Mouse (Mus musculus) heart, embryonic 10.5 days (tissue): Measurements from ENCODE around the gene Adamts13. TPM values are rescaled to one million over a fixed set of nuclear protein-coding genes. Genes with fewer than 3 reads are reported as not detected.

Experiments
- DNase-seq: peaks from one replicate; pipeline ENCODE4 v3.0.0-alpha.2; 2017; ENCODE audit warnings: low spot score
- H3K27ac ChIP-seq: fragments of 300-500 bp; sonication (generic); 2 replicates; pipeline ENCODE4 v1.5.1; 2016; ENCODE audit warnings: mild to moderate bottlenecking
- H3K27me3 ChIP-seq: fragments of 300-500 bp; sonication (generic); 2 replicates; pipeline ENCODE4 v1.6.1; 2016; ENCODE audit warnings: mild to moderate bottlenecking; ENCODE audit not compliant: poor library complexity, insufficient read depth, severe bottlenecking
- H3K36me3 ChIP-seq: fragments of 300-500 bp; sonication (generic); 2 replicates; pipeline ENCODE4 v1.6.1; 2016; ENCODE audit warnings: mild to moderate bottlenecking, moderate library complexity
- H3K4me1 ChIP-seq: fragments of 300-500 bp; sonication (generic); 2 replicates; pipeline ENCODE4 v1.6.1; 2016; ENCODE audit warnings: mild to moderate bottlenecking
- H3K4me3 ChIP-seq: fragments of 300-500 bp; sonication (generic); 2 replicates; pipeline ENCODE4 v1.5.1; 2016; ENCODE audit warnings: mild to moderate bottlenecking, moderate library complexity
- H3K9me3 ChIP-seq: fragments of 300-500 bp; sonication (generic); 2 replicates; pipeline ENCODE4 v1.6.1; 2016; ENCODE audit warnings: mild to moderate bottlenecking, moderate library complexity
- WGBS: fragments of 180-500 bp; shearing (Covaris S2); methylation state at CpG from one replicate; pipeline ENCODE4 v1.1.7; 2016; 5-methylcytosine and 5-hydroxymethylcytosine counted together
- polyA plus RNA-seq: library from polyadenylated mRNA; unstranded; fragments of >200 nt; fragmentation: Nextera tagmentation; extraction: Ambion mirVana; gene quantifications from 2 replicates; pipeline ENCODE4 v1.2.1, GENCODE M21; 2016

The Adamts13 gene
- polyA plus RNA-seq, 1 experiment from 2014 or later = 0.04 TPM

DNA sequence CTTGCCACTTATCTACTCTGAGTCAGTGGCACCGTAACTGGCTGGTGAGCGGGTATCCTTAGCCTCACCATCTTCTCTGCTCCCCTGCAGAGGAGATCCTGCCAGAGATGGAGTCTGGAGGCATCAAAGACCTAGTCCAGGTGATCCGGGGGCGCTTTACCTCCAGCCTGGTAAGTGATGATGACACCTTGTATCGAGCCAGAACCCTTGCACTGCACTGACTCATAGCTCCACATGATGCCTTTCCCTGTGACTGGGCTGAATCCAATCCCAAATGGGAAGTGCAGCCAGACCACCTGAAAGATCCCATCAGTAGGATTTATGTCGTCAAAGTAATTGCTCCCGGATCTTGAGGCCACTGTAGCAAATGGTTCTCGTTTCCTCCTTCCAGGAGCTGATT lies 20.4 kb upstream of the Adamts13 start:
- H3K9me3 ChIP-seq = no peaks in the 10 kb centered on the region
- 88% methylated on average over 8 of the region's 8 CpGs for WGBS
- no peaks in the 10 kb centered on the region for H3K27me3 ChIP-seq
- H3K4me3 ChIP-seq = no peak overlapping the region
- DNase-seq = no peak
- no peak overlapping the region for H3K27ac ChIP-seq
- peaks cover 91% of the 10 kb centered on the region for H3K36me3 ChIP-seq
- H3K4me1 ChIP-seq = no peaks in the 10 kb centered on the region

DNA sequence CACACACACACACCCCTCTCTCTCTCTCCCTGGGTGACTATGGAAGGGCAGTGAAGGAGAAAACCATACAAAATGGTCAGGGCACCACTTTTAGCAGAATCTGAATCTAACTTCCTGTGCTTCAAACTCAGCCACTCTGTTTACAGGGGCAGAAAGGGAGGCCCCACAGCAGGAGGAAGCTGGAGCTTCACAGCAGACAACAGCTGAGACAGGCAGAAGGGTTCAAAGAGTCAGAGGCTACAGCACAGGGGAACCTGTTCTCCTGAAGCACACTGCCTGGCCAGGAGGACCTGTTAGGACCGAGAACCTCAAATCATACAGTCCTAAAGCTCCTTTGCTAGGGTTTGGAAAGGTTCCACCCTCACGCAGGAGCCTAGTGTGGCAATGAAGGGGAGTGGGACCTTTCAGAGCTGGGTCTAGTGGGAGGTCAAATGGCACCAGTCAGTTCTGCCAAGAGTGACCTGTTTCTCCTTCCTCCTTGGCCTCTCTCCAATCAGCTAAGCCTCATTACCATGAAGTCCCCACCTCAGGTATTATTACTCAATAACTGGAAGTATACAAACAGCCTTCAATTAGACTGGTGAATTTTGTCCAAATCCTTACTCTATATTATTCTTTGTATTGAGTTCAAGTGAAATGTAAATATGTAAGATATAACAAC lies 18.4 kb upstream of the Adamts13 start:
- H3K36me3 ChIP-seq = peaks cover 93% of the 10 kb centered on the region
- 92% methylated on average over 2 of the region's 2 CpGs for WGBS
- no peaks in the 10 kb centered on the region for H3K9me3 ChIP-seq
- no peak overlapping the region for H3K27ac ChIP-seq
- H3K4me3 ChIP-seq = no peak overlapping the region
- no peak for DNase-seq
- no peaks in the 10 kb centered on the region for H3K27me3 ChIP-seq
- H3K4me1 ChIP-seq = no peaks in the 10 kb centered on the region

DNA sequence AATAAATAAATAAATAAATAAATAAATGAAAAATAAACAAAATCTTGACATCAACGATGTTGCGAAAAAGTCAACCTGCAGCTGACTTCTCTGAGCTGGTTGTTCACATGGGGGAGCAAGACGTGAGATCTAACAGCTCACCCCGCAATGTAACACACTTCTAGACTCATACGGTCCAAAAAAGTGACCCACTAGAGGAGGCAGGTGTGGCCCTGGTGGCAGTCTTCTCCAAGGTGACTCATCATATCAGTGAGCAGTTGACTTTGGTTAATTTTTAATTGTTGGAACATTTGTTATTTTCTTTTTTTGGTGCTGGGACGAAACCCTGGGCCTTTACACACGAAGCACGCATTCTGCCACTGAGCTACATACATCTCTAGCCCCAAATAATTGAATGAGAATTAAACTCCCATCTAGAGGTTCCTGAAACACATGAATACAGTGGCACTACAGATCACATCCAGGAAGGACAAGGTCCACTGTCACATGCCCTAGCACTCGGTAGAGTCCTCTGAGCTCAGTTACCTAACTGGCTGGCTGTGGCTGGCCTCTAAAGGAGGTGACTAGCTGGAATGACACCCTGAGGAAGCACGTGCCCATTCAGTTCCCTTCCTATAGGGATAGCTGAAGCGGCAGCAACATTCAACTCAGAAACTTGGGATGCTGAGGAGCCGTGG lies 16.3 kb upstream of the Adamts13 start:
- no peaks in the 10 kb centered on the region for H3K27me3 ChIP-seq
- WGBS = 91% methylated on average over 12 of the region's 12 CpGs
- no peaks in the 10 kb centered on the region for H3K4me1 ChIP-seq
- H3K36me3 ChIP-seq = peaks cover 93% of the 10 kb centered on the region
- H3K27ac ChIP-seq = no peak overlapping the region
- no peaks in the 10 kb centered on the region for H3K9me3 ChIP-seq
- H3K4me3 ChIP-seq = no peak overlapping the region
- DNase-seq = no peak

DNA sequence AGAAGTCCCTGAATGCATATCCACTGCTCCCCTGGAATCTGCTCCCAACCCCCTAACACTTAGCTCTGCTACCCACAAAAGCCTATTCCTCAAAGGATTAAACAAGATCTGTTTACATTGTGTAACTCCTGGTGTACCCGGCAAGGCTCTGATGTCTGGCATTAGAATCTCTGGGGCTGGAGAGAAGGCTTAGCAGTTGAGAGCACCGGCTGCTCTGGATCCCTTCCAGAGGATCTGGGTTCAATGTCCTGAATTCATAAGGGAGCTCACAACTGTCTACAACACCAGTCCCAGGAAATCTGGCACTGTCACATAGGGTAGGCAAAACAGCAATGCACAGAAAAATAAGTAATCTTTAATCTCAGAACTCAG lies 15.7 kb upstream of the Adamts13 start:
- Histone ChIP-seq H3K4me1 (no peaks in the 10 kb centered on the region), H3K9me3 (no peaks in the 10 kb centered on the region), H3K27ac (no peak overlapping the region), H3K4me3 (no peak overlapping the region), H3K36me3 (peaks cover 93% of the 10 kb centered on the region), H3K27me3 (no peaks in the 10 kb centered on the region)
- 99% methylated on average over 2 of the region's 2 CpGs for WGBS
- no peak for DNase-seq

DNA sequence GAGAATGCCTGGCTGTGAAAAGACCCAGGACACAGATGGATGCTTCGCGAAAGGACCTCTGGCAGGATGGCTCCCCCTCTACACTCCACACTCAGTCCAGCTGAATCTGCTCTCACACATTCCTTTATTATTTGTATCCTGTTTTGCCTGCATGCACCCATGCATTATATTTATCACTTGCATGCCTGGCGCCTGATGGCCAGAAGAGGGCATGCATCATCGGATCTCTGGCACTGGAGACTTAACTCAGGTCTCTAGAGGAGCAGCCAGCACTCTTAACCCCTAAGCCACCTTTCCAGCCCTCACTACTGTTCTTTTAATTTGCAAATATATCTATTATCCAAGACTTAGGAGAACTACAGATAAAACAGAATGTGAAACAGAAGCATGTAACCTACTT lies 12.5 kb upstream of the Adamts13 start:
- no peaks in the 10 kb centered on the region for H3K27me3 ChIP-seq
- no peak overlapping the region for H3K27ac ChIP-seq
- no peak for DNase-seq
- H3K9me3 ChIP-seq = no peaks in the 10 kb centered on the region
- WGBS = 78% methylated on average over 4 of the region's 4 CpGs
- H3K4me1 ChIP-seq = peaks cover 19% of the 10 kb centered on the region
- peaks cover 61% of the 10 kb centered on the region for H3K36me3 ChIP-seq
- H3K4me3 ChIP-seq = no peak overlapping the region

DNA sequence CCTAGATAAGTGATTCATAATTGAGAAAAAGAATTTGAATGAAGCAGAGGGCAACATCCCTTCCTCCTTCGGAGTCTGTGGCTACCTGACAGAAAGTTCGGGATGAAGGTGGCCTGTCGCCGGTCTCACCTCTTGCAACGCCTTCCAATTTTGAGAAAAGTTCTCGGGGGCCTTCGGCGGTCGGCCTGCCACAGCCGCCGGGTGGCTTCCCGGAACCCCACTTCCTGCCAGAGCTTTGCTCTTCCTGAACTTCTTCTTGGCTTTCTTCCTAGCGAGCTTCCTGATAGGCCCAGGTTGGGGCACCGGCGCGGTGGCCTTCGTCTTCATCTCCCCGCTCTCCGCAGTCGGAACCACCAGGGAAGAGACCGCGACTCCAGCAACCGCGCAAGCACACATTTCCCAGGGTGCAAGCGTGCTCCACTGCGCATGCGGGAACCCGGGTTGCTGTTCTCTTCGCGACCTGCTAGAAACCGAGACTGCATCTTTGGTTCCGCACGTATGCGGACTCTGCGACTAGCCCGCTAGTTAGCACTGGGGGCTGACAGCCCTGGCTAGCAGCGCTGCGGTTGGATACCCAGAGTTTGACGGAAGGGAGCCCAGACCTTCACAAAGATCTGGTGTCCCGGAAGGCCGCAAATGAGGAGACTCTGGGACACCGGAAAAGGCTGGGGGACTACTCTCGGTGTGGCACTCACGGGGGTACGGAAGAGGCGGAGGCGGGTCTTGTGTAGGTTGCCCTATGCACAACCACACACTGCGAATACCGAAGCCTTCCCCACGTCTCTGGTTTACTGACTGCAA lies 9.1 kb upstream of the Adamts13 start, which contains the start of gene Rexo4:
Rexo4 (minus strand) TSS at position 464 of the 801 bp plus-strand sequence.
- Histone ChIP-seq H3K36me3 (peaks cover 29% of the 10 kb centered on the region), H3K27ac (peak within 1 kb of the TSS; percentile 98), H3K9me3 (no peaks in the 10 kb centered on the region), H3K4me1 (peaks cover 19% of the 10 kb centered on the region), H3K27me3 (no peaks in the 10 kb centered on the region), H3K4me3 (peak within 1 kb of the TSS; percentile 80)
- WGBS = under 1% methylated on average over 50 of the region's 50 CpGs
- DNase-seq = peak; percentile 95

DNA sequence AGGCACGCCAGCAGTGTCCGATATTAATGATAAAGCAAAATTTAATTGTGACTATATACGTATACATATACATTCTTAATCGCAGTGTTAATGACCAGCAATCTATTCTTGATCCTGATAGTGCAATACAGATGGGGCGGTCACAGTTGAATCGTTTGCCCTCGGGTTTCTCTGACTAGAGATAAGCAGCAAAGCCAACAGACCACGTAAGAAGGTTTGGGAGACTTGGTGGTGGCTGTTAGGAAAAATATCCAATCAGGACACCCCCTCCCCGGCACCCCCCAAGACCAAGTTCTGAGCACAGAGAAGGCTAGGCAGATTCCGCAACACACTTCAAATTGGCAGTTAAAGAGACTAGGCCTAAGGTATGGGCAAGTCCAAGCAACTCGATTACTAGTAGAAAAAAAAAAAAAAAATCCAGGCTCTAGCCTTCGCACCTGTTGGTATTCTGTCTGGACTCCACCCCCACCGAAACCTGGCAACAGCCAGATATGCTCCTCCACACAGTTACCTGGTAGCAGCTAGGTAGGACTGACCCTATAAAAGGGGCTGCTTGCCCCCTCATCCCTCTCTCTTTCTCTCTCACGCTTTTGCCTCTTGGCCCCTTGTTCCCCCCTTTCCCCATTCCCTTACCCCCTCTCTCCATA lies 8.4 kb upstream of the Adamts13 start:
- Histone ChIP-seq H3K9me3 (no peaks in the 10 kb centered on the region), H3K4me3 (peak overlapping the region; percentile 80), H3K27ac (peak overlapping the region; percentile 98), H3K36me3 (peaks cover 24% of the 10 kb centered on the region), H3K4me1 (peaks cover 19% of the 10 kb centered on the region), H3K27me3 (no peaks in the 10 kb centered on the region; the same call in 1 of the 2 replicates)
- DNase-seq = no peak
- 16% methylated on average over 14 of the region's 14 CpGs for WGBS

DNA sequence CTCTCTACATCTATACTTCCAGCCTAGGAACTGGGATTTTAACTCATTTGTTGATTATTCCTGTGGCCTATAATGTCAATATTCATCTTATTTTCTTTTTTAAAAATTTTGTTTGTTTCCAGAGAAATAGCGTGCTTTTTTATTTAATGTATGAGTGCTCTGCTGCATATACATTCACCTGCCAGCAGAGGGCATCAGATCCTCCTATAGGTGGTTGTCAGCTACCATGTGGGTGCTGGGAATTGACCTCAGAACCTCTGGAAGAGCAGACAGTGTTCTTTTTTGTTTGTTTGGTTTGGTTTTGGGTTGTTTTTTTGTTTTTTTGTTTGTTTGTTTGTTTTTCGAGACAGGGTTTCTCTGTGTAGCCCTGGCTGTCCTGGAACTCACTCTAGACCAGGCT lies 6.0 kb upstream of the Adamts13 start:
- DNase-seq = no peak
- WGBS = 81% methylated on average over 2 of the region's 2 CpGs
- Histone ChIP-seq H3K4me1 (peaks cover 19% of the 10 kb centered on the region), H3K27ac (no peak overlapping the region), H3K27me3 (peaks cover under 1% of the 10 kb centered on the region), H3K36me3 (peaks cover 2% of the 10 kb centered on the region), H3K4me3 (no peak overlapping the region), H3K9me3 (no peaks in the 10 kb centered on the region)

DNA sequence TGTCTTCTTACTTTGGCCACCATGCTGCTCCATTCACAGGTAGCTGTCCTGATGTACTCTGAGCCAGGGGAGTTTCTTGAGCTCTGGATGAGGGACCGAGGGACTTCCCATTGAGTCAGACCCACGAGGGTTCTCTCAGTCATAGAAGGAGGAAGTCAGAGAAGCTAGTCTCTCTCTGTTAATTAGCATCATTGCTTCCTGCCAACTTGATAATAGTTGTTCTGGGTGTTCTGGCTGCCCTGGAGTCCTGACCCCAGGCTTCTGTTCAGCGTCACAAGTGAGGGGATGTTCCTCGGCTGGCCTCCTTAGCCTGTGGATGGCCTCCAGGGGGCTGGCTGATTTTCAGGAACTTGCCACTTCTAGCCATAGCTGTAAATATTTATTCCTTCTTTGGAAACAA lies 744 bp downstream of the Adamts13 start:
- no peaks in the 10 kb centered on the region for H3K9me3 ChIP-seq
- DNase-seq = no peak
- WGBS = 38% methylated on average over 4 of the region's 4 CpGs
- H3K36me3 ChIP-seq = no peaks in the 10 kb centered on the region
- H3K4me3 ChIP-seq = no peak overlapping the region
- no peaks in the 10 kb centered on the region for H3K4me1 ChIP-seq
- H3K27me3 ChIP-seq = peaks cover 29% of the 10 kb centered on the region
- H3K27ac ChIP-seq = no peak overlapping the region

DNA sequence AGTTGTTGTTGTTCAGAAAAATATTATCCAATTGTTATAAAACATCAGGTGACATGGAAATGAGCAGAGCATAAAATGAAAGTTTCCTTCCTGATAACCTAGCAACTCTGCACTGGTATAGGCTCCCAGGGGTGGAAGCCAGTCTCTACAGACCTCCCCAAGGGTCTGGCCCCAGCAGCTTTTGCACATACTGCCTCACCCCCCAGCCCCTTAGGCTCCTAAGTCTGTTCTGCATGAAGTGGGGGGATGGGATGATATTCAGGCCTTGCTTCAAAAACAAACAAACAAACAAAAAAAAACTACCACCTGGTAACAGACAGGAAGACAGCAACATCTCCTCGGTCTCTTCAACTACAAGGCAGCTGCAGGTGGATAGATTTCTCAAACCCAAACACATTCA lies 7.1 kb downstream of the Adamts13 start:
- Histone ChIP-seq H3K9me3 (no peaks in the 10 kb centered on the region), H3K36me3 (no peaks in the 10 kb centered on the region), H3K4me3 (no peak overlapping the region), H3K27ac (no peak overlapping the region), H3K4me1 (no peaks in the 10 kb centered on the region), H3K27me3 (peaks cover 29% of the 10 kb centered on the region; the same call in 1 of the 2 replicates)
- WGBS = 69% methylated on average over 1 of the region's 1 CpGs
- DNase-seq = no peak

DNA sequence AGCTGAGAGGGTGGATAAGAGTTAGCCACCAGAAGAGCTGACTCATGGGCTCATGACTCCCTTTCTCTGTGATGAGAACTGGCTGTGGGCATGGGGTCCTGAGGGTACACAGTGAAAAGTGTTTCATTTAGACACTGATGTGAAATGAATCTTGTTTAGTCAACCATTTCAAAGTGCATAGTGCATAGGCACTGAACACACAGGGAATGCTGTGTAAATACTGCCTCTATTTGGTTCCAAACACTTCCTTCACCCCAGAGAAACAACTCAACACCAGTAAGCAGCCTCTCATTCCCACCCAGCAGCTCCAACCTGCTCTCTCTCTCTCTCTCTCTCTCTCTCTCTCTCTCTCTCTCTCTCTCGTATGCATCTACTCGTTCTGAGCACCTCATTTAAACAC lies 11.0 kb downstream of the Adamts13 start:
- Histone ChIP-seq H3K9me3 (no peaks in the 10 kb centered on the region), H3K27ac (no peak overlapping the region), H3K36me3 (no peaks in the 10 kb centered on the region), H3K4me1 (no peaks in the 10 kb centered on the region), H3K4me3 (no peak overlapping the region), H3K27me3 (peaks cover 21% of the 10 kb centered on the region; the same call in 1 of the 2 replicates)
- WGBS = 83% methylated on average over 2 of the region's 2 CpGs
- DNase-seq = no peak

DNA sequence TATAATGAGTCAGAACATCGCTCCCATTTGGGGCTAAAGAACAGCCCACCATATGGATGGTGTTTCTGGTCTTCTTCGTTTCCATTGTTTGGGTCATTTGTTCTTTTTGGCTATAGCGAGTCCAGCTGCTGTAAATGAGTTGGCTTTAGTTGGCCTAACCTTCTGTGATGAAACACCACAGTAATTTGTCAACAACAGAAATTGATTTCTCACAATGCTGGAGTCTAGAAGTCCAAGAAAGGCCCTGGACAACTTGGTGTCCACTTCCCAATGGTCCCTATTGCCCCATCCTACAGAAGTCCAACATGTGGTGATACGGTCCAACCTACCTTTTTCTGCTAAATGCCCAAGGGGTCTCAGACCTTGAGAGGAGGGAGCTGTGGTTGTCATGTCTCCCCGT lies 11.4 kb downstream of the Adamts13 start:
- Histone ChIP-seq H3K9me3 (no peaks in the 10 kb centered on the region), H3K4me1 (no peaks in the 10 kb centered on the region), H3K27me3 (peaks cover 21% of the 10 kb centered on the region; the same call in 1 of the 2 replicates), H3K27ac (no peak overlapping the region), H3K36me3 (no peaks in the 10 kb centered on the region), H3K4me3 (no peak overlapping the region)
- DNase-seq = no peak
- WGBS = 80% methylated on average over 5 of the region's 5 CpGs

DNA sequence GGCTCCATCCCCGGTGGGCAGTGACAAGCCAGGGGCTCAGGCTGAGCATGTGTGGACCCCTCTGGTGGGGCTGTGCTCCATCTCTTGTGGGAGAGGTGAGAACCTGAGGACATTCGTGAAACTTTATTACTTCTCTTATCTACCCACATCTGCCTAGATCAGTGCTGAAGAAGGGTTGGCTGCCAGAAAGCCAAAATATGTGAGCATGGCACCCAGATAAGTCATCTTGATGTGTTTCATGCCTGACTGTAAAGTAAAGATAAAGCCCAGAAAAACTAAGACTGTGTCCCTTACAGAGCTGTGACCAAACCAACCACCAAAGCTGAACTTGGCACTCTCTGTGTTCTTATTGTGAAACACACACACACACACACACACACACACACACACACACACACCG lies 20.7 kb downstream of the Adamts13 start:
- WGBS = 78% methylated on average over 3 of the region's 3 CpGs
- no peak for DNase-seq

More for the DNA sequence above, 20.7 kb downstream of the Adamts13 start:
- Histone ChIP-seq H3K36me3 (no peaks in the 10 kb centered on the region), H3K27ac (no peak overlapping the region), H3K4me3 (no peak overlapping the region), H3K4me1 (no peaks in the 10 kb centered on the region), H3K9me3 (no peaks in the 10 kb centered on the region), H3K27me3 (no peaks in the 10 kb centered on the region)
